Mouse (Mus musculus) ES-Bruce4 (cell line): ENCODE results near the gene Ibsp.

Experiments used
- CTCF ChIP-seq: IDR thresholded peaks from one replicate; pipeline ENCODE4 v1.8.1; 2011; ENCODE audit warnings: low read depth, low read length
- EP300 ChIP-seq: IDR thresholded peaks from 2 replicates; pipeline ENCODE4 v1.6.1; 2011; ENCODE audit warnings: low read depth, low read length; ENCODE audit not compliant: insufficient read depth
- POLR2A ChIP-seq: IDR thresholded peaks from one replicate; pipeline ENCODE4 v1.8.1; 2011; ENCODE audit warnings: low read length; ENCODE audit not compliant: insufficient read depth

DNA sequence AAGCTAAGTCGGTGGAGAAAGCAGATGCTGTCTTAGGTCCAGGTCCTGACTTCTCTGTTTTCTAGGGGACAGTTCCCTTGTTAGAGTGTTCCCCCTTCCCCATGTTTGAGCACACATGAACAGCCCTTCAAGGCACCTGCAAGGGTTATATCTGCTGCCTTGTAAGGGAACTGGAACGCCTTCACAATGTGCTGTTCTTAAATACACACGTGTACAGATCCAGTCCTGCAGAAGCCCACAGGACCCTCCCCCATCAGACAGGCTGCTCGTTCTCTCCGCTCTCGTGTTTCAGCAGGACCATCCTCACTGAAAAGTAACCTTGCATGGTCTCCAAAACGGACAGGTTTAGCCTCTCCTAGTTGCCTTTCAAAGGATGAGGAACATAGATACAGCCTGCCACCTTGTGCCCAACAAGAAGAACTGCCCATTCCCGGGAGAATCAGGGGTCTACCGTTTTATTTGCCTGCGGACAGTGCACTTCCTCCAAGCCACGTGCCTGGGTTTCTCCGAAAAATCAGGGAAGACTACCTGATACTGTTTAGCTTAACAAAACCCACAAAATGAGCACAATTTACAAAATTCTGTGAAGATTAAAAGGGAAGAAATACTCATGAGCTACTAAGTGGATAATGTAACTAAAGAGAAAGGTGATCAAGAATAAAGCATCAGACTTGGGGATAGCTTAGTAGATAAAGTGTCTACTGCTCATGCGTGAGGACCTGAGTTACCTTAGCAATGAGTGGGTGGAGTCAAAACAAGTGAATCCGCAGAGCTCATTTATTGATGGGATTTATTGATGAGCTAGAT lies 40.9 kb downstream of the Ibsp start:
- TF ChIP-seq POLR2A (no peak), CTCF (peak; percentile 50), EP300 (no peak)
